Mouse (Mus musculus) small intestine, adult 2 months (tissue): ENCODE results near the gene Chl1. TPM values are rescaled to one million over a fixed set of nuclear protein-coding genes. Genes with fewer than 3 reads are reported as not detected.

Experiments used
- H3K27ac ChIP-seq: fragments of 200-500 bp; 2 replicates; pipeline ENCODE4 v1.5.1; 2012; ENCODE audit warnings: low read depth, low read length, control low read depth, inconsistent platforms; ENCODE audit not compliant: insufficient read depth
- H3K27me3 ChIP-seq: fragments of 200-500 bp; 2 replicates; pipeline ENCODE4 v1.6.1; 2012; ENCODE audit warnings: mild to moderate bottlenecking, moderate library complexity, low read length, inconsistent platforms; ENCODE audit not compliant: control insufficient read depth, insufficient read depth
- H3K36me3 ChIP-seq: fragments of 200-500 bp; 2 replicates; pipeline ENCODE4 v1.6.1; 2012; ENCODE audit warnings: mild to moderate bottlenecking, low read length, control low read depth, inconsistent platforms; ENCODE audit not compliant: control insufficient read depth, insufficient read depth
- H3K4me1 ChIP-seq: fragments of 200-500 bp; 2 replicates; pipeline ENCODE4 v1.6.1; 2012; ENCODE audit warnings: low read length, inconsistent platforms, mixed read lengths; ENCODE audit not compliant: control insufficient read depth, insufficient read depth, insufficient read length
- H3K4me3 ChIP-seq: fragments of 200-500 bp; 2 replicates; pipeline ENCODE4 v1.5.1; 2012; ENCODE audit warnings: low read depth, mild to moderate bottlenecking, control low read depth, inconsistent platforms, low read length, moderate library complexity
- CTCF ChIP-seq: fragments of 200-500 bp; IDR thresholded peaks from 2 replicates; pipeline ENCODE4 v1.5.1; 2012; ENCODE audit warnings: low read depth, mild to moderate bottlenecking, control low read depth, inconsistent platforms, low read length, moderate library complexity, mixed read lengths; ENCODE audit not compliant: insufficient replicate concordance, insufficient read length; ENCODE audit errors: extremely low read depth
- POLR2A ChIP-seq: fragments of 200-500 bp; IDR thresholded peaks from 2 replicates; pipeline ENCODE4 v1.6.1; 2012; ENCODE audit warnings: low read depth, mild to moderate bottlenecking, control low read depth, inconsistent platforms, low read length, moderate library complexity
- WGBS: fragments of 180-500 bp; shearing (Covaris S2); methylation state at CpG from one replicate; pipeline ENCODE4 v1.1.7; 2018; 5-methylcytosine and 5-hydroxymethylcytosine counted together
- polyA plus RNA-seq: library from polyadenylated mRNA; depleted of rRNA; stranded (reverse); fragments of >200 nt; gene quantifications from 2 replicates; pipeline ENCODE4 v1.2.3, GENCODE M21; 2012

The Chl1 gene
- polyA plus RNA-seq, 1 experiment = 0.09 TPM

DNA sequence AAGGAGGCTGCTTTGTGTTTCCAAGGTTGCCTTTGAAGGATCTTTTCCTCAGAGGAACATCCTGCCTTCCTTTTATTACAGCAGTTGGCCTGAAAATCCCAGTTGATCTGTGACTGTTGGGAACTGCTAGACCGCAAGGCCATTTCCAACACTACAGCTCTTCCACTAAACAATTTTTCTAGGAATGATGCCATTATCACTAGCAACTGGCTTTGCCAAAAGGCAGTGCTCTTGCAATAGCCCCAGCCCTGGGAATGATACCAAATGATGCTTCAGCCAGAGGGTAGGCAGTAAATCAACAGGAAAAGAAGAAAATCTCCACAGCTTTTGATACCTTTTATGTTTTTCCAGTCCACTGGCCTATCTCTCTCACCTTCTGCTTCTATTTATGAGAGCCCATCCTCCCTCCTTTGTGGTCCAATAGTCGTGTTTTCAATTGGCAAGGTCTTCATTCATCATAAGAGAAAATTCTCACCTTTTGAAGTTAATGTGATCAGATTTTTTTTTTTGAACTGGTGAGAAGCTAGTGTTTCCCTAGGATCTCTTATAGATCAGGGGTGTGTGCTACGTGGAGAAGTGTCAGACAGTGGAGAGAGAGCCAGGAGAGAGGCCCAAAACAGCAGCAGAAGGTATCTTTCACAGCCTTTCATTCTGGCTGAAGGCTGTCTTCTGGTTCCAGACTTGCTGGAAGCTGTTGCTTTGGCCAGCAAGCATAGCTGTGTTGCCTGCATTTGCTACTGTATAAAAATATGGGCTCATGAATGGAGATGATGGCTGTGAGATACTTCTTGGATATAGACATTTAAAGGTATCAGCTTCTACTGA, 2.4 kb upstream of the Chl1 start:
- WGBS = 50% methylated on average over 3 of the region's 3 CpGs
- no peak for TF ChIP-seq CTCF
- TF ChIP-seq POLR2A = no peak
- H3K4me1 ChIP-seq = no peaks in the 10 kb centered on the region
- H3K27ac ChIP-seq = no peak overlapping the region
- H3K27me3 ChIP-seq = no peaks in the 10 kb centered on the region; the same call in 1 of the 2 replicates
- H3K36me3 ChIP-seq = no peaks in the 10 kb centered on the region
- H3K4me3 ChIP-seq = no peak overlapping the region

DNA sequence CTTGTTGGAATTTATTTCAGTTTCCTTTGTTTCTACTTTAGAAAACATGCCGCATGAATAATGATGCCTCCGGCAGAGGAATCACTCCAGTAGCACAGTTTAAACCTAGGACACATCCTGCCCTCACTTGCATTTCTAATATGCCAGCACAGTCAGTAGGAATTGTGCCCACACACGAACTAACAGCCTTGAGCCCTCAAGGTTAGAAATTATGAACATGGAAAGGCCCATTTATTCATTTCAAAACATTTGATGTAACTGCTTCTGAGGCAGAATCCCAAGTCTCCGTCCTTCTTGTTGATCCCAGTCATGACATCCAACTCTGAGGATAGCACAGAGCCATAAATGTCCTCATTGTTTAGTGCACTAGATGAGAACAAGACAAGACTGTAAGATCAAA, 790 bp upstream of the Chl1 start:
- Histone ChIP-seq H3K36me3 (no peaks in the 10 kb centered on the region), H3K27me3 (no peaks in the 10 kb centered on the region; the same call in 1 of the 2 replicates), H3K4me1 (no peaks in the 10 kb centered on the region), H3K27ac (no peak overlapping the region), H3K4me3 (no peak overlapping the region)
- TF ChIP-seq CTCF = no peak
- no peak for TF ChIP-seq POLR2A
- WGBS = 74% methylated on average over 4 of the region's 4 CpGs

DNA sequence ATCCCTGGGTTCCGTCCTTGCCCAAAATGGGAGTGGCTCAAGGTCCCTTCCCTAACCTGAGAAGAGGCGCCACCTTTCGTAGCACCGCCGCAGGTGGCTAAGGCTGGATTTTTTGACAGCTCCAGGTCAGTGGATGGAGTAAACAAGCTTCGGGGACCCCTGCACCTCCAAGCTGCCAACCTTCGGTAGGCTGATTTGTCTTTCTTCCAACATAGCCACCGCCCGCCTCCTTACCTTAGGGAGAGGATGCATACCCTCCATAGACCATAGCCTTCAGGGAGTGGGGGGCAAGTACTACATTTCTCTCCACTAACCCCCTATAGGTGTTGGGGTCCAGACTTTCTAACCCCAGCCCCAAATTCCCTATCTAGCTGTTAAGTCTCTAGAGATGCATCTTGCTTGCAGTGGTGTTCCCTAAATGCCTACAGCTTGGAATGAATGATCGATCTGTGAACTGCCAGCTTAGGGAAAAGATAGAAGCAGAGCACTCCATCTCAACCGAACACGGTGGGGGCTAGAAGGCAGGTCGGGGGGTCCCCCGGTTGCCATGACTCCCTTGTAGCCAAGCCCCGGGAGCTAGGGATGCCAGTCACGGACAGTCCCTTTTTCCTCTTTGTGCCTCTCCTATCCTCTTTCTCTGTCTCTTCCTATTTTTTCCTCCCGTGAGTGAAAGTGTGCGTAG, 1.0 kb downstream of the Chl1 start:
- H3K4me3 ChIP-seq = no peak overlapping the region
- TF ChIP-seq POLR2A = no peak
- no peak for TF ChIP-seq CTCF

GRCm38 (mm10) chr6:103511972-103512565, 1.7 kb downstream of the Chl1 start:
- 3% methylated on average over 29 of the region's 29 CpGs for WGBS
- H3K4me3 ChIP-seq = no peak overlapping the region
- TF ChIP-seq CTCF (no peak), POLR2A (no peak)

More for the DNA sequence above, 1.0 kb downstream of the Chl1 start:
- Histone ChIP-seq H3K27me3 (no peaks in the 10 kb centered on the region; the same call in 1 of the 2 replicates), H3K4me1 (no peaks in the 10 kb centered on the region), H3K27ac (no peak overlapping the region), H3K36me3 (no peaks in the 10 kb centered on the region)
- WGBS = 10% methylated on average over 18 of the region's 18 CpGs

GRCm38 (mm10) chr6:103512911-103513321, 2.5 kb downstream of the Chl1 start:
- Histone ChIP-seq H3K27ac (no peak overlapping the region), H3K36me3 (no peaks in the 10 kb centered on the region), H3K4me3 (no peak overlapping the region), H3K27me3 (no peaks in the 10 kb centered on the region; the same call in 1 of the 2 replicates), H3K4me1 (no peaks in the 10 kb centered on the region)
- 53% methylated on average over 6 of the region's 6 CpGs for WGBS
- TF ChIP-seq CTCF = no peak
- TF ChIP-seq POLR2A = no peak

More at GRCm38 (mm10) chr6:103511972-103512565, 1.7 kb downstream of the Chl1 start:
- H3K36me3 ChIP-seq = no peaks in the 10 kb centered on the region
- H3K27ac ChIP-seq = no peak overlapping the region
- no peaks in the 10 kb centered on the region for H3K4me1 ChIP-seq
- H3K27me3 ChIP-seq = no peaks in the 10 kb centered on the region; the same call in 1 of the 2 replicates

- Histone ChIP-seq H3K4me3 (no peak overlapping the region), H3K27me3 (no peaks in the 10 kb centered on the region; the same call in 1 of the 2 replicates), H3K27ac (no peak overlapping the region), H3K4me1 (no peaks in the 10 kb centered on the region), H3K36me3 (no peaks in the 10 kb centered on the region)
- 70% methylated on average over 8 of the region's 8 CpGs for WGBS
- TF ChIP-seq POLR2A (no peak), CTCF (no peak)
Observed at GRCm38 (mm10) chr6:103513621-103514241, 3.3 kb downstream of the Chl1 start.

- no peak overlapping the region for H3K4me3 ChIP-seq
- no peak for TF ChIP-seq POLR2A
- TF ChIP-seq CTCF = no peak
- WGBS = 53% methylated on average over 1 of the region's 1 CpGs
Observed at GRCm38 (mm10) chr6:103514346-103514745, 4.0 kb downstream of the Chl1 start.

More at GRCm38 (mm10) chr6:103514346-103514745, 4.0 kb downstream of the Chl1 start:
- no peaks in the 10 kb centered on the region for H3K36me3 ChIP-seq
- no peaks in the 10 kb centered on the region; the same call in 1 of the 2 replicates for H3K27me3 ChIP-seq
- no peak overlapping the region for H3K27ac ChIP-seq
- H3K4me1 ChIP-seq = no peaks in the 10 kb centered on the region
